Mouse (Mus musculus) bone marrow, adult 2 months (tissue): Measurements from ENCODE around the gene Ppfia1. TPM values are rescaled to one million over a fixed set of nuclear protein-coding genes. Genes with fewer than 3 reads are reported as not detected.

Experiments
- H3K27ac ChIP-seq: fragments of 200-500 bp; 2 replicates; pipeline ENCODE4 v1.5.1; 2012; ENCODE audit warnings: low read depth, mild to moderate bottlenecking, control low read depth, inconsistent platforms, low read length; ENCODE audit not compliant: control insufficient read depth, poor library complexity, insufficient read depth
- H3K4me1 ChIP-seq: fragments of 200-500 bp; 2 replicates; pipeline ENCODE4 v1.6.1; 2011; ENCODE audit warnings: low read length; ENCODE audit not compliant: control insufficient read depth, insufficient read depth
- H3K4me3 ChIP-seq: fragments of 200-500 bp; replicated peaks from 2 replicates; pipeline ENCODE3; 2011; ENCODE audit warnings: mild to moderate bottlenecking, low read depth, low read length, control low read depth; ENCODE audit not compliant: control insufficient read depth
- CTCF ChIP-seq: fragments of 200-500 bp; IDR thresholded peaks from 2 replicates; pipeline ENCODE4 v1.5.1; 2011; ENCODE audit warnings: low read length, control low read depth; ENCODE audit not compliant: control insufficient read depth, insufficient read depth
- POLR2A ChIP-seq: fragments of 200-500 bp; IDR thresholded peaks from 2 replicates; pipeline ENCODE4 v1.6.1; 2011; ENCODE audit warnings: low read depth, mild to moderate bottlenecking, control low read depth, low read length, borderline replicate concordance; ENCODE audit not compliant: control insufficient read depth
- WGBS: fragments of 180-500 bp; shearing (Covaris S2); methylation state at CpG from one replicate; pipeline ENCODE4 v1.1.7; 2018; 5-methylcytosine and 5-hydroxymethylcytosine counted together
- polyA plus RNA-seq: library from polyadenylated mRNA; stranded (reverse); fragments of >200 nt; gene quantifications from 2 replicates; pipeline ENCODE4 v1.2.4, GENCODE M21; 2011; ENCODE audit warnings: low replicate concordance; ENCODE audit not compliant: missing spikeins, insufficient read depth, insufficient read length

Ppfia1 gene
- polyA plus RNA-seq, 1 experiment, result 32.8 TPM

DNA sequence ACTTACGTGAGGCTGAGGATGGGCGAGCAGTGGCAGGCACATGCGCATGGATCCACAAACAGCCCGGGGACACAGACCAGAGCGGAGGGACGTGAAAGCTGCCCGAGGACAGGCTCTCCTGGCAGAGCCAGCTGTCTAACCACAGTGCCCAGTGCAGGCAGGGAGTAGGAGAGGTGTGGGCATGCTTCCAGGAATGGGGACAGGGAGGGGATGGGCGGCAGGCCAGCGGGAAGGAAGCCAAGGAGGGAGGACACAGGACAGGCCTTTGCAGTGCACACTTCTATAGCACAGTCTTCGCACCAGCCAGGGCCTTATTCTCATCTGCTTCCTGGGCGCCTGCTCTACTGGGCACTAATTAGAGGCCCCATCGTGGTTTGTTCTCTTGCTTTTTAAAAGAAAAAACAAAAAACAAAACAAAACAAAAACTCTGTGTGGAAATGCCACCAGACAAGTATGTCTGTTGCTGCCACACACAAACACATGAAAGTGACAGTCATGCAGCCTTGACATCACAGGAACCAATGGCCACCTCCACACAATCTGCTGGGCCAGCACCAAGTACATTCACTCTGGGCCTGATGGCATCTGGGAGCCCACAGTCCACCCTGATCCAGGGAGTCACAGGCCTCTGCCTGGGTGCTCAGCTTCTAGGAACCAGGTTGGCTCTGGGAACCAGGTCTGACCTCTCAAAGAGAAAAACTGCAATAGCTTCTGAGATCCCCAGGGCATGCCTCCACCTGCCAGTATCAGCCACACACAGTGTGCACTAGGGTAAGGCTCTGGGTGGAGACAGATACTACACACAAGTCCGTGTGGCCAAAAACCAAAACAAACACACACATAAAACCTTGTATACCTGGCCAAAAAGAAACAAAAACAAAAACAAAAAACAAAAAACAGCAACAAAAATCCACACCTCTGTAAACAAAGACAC is 103.6 kb downstream of the Ppfia1 start:
- Histone ChIP-seq H3K27ac (no peak overlapping the region), H3K4me3 (no peak overlapping the region), H3K4me1 (peaks cover 8% of the 10 kb centered on the region)
- TF ChIP-seq CTCF, result no peak
- no peak for TF ChIP-seq POLR2A
- 77% methylated on average over 13 of the region's 13 CpGs for WGBS

DNA sequence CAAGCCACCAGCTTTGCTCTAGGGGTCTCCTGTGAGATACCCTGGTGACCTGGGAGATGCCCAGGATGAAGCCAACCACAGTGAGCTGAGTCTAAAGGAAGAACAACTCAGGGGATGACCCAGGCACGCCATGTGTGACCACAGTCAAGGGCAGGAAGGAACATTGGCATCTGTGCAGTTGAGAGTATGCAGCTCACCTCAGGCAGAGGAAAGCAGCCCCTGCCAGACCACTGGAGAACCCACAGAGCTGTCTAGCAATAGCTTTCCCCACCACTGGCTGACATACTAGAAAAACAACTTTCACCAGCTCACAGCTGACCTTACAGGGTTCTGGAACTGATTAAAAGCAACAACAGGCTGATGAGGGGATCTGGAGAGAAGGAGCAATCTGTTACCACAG is 105.3 kb downstream of the Ppfia1 start:
- WGBS, result 16% methylated on average over 1 of the region's 1 CpGs
- Histone ChIP-seq H3K4me3 (no peak overlapping the region), H3K4me1 (peaks cover 8% of the 10 kb centered on the region), H3K27ac (no peak overlapping the region)
- TF ChIP-seq CTCF (no peak), POLR2A (no peak)

DNA sequence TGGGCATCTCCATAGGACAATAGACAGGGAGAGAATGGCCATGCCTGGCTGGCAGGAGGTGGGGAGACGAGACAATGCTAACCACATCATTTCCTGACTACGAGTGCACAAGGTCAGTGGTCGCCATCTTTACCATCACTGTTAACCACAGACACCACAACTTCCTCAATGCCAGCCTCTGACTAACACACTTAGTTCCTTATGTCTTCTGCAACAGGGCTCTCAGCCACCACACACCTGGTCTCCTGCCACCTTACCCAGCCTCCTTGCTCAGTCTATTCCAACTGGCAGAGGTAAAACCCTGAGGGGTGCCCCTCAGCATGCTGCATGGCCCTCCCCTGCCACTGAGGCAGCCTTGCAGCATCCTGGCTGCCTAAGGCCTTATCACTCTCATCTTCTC is 106.4 kb downstream of the Ppfia1 start:
- Histone ChIP-seq H3K4me1 (peaks cover 8% of the 10 kb centered on the region), H3K4me3 (no peak overlapping the region), H3K27ac (no peak overlapping the region)
- no peak for TF ChIP-seq POLR2A
- TF ChIP-seq CTCF, result no peak
- WGBS, result 3% methylated on average over 3 of the region's 3 CpGs

DNA sequence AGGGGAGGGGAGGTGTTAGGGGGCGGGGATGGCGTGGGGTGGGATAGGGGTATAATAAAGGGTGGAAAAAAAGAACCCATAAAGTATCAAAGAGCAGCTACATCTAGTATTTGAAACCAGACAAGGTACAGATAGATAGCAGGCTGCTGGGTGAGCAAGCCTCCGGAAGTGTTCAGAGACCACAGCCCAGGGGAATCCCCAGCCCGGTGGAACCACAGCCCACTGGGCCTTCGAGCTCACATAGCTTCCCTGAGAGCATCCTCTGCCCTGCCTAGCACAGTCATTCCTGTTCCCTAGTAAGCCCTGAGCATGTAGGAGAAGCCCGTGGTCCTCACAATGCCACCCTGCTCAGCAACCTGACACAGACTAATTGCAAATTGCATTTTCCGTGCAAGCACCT is 108.7 kb downstream of the Ppfia1 start:
- Histone ChIP-seq H3K4me3 (no peak overlapping the region), H3K4me1 (peaks cover 8% of the 10 kb centered on the region), H3K27ac (no peak overlapping the region)
- TF ChIP-seq POLR2A (no peak), CTCF (no peak)
- WGBS, result 34% methylated on average over 7 of the region's 7 CpGs

DNA sequence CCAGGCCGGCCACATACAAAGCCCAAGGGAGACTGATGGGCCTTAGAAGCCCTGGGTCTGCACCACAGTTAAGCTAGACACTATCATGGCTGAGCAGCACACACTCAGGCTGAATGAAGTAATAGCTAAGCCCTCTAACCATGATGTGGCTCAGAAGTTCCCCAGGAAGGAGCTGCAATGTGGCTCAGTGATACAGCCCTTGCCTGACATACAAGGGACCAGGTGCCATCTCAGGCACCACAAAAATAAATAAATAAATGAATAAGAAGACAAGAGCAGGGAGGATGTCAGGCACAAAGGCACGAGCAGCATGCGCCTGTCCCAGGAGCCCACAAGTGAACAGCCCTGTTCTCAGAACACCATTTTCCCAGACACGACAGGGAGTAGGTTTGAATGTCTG is 111.6 kb downstream of the Ppfia1 start:
- 79% methylated on average over 4 of the region's 4 CpGs for WGBS
- H3K4me1 ChIP-seq, result peaks cover 3% of the 10 kb centered on the region
- H3K4me3 ChIP-seq, result no peak overlapping the region
- TF ChIP-seq POLR2A, result no peak
- TF ChIP-seq CTCF, result no peak
- no peak overlapping the region for H3K27ac ChIP-seq

DNA sequence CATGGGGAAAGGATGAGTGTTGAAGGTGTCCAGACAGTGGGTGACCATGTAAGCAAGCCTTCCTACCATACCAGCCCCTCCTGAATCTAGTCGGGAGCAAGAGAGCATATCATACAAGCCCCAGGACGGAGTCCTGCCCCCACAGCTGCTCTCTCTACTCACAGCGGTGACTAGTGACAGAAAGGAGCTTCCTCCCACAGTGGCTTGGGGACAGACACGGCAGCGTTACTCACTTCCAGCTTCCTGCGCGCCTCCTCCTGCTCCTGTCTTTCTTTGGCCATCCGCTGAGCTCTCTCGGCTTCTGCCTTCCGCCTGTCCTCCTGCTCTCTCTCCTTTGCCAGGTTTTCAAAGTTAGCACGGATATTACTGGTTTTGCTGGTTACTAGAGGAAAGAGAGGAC is 112.1 kb downstream of the Ppfia1 start:
- 88% methylated on average over 11 of the region's 11 CpGs for WGBS
- Histone ChIP-seq H3K4me3 (no peak overlapping the region), H3K4me1 (no peaks in the 10 kb centered on the region; the same call in 1 of the 2 replicates), H3K27ac (no peak overlapping the region)
- TF ChIP-seq CTCF (no peak), POLR2A (no peak)

DNA sequence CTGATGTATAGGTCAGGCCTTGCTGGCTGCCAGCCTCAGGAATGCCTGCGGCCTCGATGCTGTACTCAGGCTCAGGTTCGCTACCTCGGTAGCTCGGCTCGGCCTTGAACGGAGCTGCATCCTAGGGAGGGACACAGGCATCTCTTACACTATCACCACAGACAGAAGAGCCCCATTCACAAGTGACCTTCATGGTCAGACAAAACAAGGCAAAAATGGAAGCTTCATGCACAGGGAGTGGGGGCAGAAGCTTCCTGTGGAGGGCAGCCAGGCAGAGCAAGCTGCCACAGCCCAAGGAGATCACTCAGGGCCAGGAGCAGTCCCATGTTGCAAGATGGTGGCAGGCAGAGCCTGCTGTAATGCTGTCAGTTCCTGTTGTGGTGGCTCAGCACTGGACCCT is 114.7 kb downstream of the Ppfia1 start:
- no peak overlapping the region for H3K27ac ChIP-seq
- no peaks in the 10 kb centered on the region for H3K4me1 ChIP-seq
- WGBS, result 94% methylated on average over 7 of the region's 7 CpGs
- no peak overlapping the region for H3K4me3 ChIP-seq
- no peak for TF ChIP-seq POLR2A

DNA sequence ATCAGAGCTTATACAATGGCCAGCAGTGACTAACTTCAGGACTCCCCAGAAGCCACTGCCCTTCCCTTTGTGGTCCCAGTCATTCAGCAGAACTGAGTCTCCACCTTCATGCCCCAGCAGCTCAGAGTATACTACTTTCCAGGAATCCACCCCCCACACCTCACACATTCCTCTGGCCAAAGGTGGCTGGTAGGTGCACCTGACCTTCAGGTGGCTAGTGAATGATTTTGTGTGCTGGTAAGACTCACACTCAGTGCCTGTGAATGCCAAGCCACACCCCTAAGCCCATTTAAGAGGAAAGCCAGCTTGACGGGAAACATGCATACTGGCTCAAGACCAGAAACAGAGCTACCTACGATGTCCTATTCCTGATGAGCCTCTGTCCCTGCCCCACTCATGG is 120.6 kb downstream of the Ppfia1 start:
- no peak overlapping the region for H3K4me3 ChIP-seq
- TF ChIP-seq CTCF, result no peak
- TF ChIP-seq POLR2A, result no peak
- H3K27ac ChIP-seq, result no peak overlapping the region
- WGBS, result 65% methylated on average over 2 of the region's 2 CpGs
- no peaks in the 10 kb centered on the region for H3K4me1 ChIP-seq

DNA sequence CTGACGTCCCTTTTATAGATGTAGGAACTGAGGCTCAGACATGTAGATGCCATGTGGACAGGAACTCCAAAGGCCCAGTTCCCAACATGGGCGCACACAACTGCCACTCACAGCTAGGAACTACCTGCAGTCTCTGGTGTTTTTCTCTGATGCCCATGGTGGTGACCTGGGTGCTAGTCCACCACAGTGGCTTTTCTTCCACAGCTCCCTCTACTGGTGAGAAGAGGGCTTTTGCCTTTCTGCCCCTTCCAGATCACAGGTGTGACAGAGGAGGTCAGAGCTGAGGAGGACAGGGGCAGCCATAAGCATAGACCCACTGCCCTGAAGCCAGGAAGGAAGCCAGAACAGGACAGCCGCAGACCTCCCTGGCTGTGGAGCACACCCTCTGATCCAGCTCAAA is 126.1 kb downstream of the Ppfia1 start:
- H3K4me1 ChIP-seq, result no peaks in the 10 kb centered on the region
- H3K4me3 ChIP-seq, result no peak overlapping the region
- WGBS, result 68% methylated on average over 3 of the region's 3 CpGs
- TF ChIP-seq POLR2A (no peak), CTCF (peak; percentile 51)
- H3K27ac ChIP-seq, result no peak overlapping the region

Other genes starting within 250 kb of the Ppfia1 start
- gene Cttn, start 82.7 kb downstream of the Ppfia1 start, polyA plus RNA-seq, result 25.3 and 37.5 TPM in 2 replicates
- 2.9 and 5.4 TPM in 2 replicates for gene Fadd, start 28.7 kb upstream of the Ppfia1 start, polyA plus RNA-seq
- gene Ano1, start 198.2 kb upstream of the Ppfia1 start, polyA plus RNA-seq, result 1.4 and 1.5 TPM in 2 replicates